Mouse (Mus musculus): ENCODE results near the gene Slc25a25. TPM values are rescaled to one million over a fixed set of nuclear protein-coding genes. Genes with fewer than 3 reads are reported as not detected.

The Slc25a25 gene
- polyA plus RNA-seq, 1 experiment from 2014 or later, result 17.8 TPM

DNA sequence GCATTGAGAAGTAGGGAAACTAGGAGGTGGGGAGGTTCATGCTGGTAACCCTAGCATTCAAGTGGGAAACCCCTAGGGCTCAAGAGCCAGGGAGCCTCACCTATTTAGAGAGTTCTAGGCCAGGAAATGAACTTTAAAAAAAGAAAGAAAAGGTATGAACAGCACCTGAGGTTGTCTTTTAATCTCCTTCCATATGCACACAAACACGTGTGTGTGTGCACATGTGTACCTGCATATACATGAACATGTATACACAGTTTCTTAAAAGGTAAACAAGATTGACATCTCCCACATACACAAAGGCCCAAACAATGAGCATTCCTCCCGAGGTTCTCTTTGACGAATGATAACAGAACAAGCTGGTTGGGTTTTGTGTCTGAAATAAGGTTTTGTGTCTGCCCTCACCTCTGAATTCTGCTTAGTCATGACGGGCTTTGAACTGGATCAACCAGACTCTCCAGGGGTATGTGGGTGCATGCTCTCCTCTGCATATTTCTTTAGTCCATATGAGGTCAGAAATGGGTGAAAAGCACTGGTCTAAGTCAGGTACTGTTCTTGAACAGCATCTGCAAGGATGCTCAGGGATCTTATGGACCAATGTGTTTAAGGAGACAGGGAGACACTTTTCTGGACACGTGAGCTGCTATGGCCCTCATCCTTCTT is 2.5 kb upstream of the Slc25a25 start:
- no peaks in the 10 kb centered on the region for H3K9me3 ChIP-seq (ENCODE audit: control insufficient read depth, low read length)
- H3K4me3 ChIP-seq (ENCODE audit: low read depth, low read length), result no peak overlapping the region
- H3K36me3 ChIP-seq (ENCODE audit: control insufficient read depth, insufficient read depth, low read length), result peaks cover 8% of the 10 kb centered on the region; the same call in 1 of the 2 replicates
- DNase-seq (ENCODE audit: low spot score) (no peak), ATAC-seq (replicated peaks; ENCODE audit: low FRiP score, low TSS enrichment, low read depth) (no peak)
- no peaks in the 10 kb centered on the region for H3K27me3 ChIP-seq (replicated peaks; ENCODE audit: control insufficient read depth, insufficient read depth, low read length)
- H3K4me1 ChIP-seq (replicated peaks; ENCODE audit: control insufficient read depth, insufficient read depth, low read length), result peaks cover 19% of the 10 kb centered on the region
- no peak overlapping the region for H3K27ac ChIP-seq (ENCODE audit: low read depth)
- H3K4me2 ChIP-seq (ENCODE audit: low read length), result no peak overlapping the region
- no peak overlapping the region for H3K9ac ChIP-seq (ENCODE audit: low read length)
- WGBS, result 75% methylated on average over 5 of the region's 5 CpGs

DNA sequence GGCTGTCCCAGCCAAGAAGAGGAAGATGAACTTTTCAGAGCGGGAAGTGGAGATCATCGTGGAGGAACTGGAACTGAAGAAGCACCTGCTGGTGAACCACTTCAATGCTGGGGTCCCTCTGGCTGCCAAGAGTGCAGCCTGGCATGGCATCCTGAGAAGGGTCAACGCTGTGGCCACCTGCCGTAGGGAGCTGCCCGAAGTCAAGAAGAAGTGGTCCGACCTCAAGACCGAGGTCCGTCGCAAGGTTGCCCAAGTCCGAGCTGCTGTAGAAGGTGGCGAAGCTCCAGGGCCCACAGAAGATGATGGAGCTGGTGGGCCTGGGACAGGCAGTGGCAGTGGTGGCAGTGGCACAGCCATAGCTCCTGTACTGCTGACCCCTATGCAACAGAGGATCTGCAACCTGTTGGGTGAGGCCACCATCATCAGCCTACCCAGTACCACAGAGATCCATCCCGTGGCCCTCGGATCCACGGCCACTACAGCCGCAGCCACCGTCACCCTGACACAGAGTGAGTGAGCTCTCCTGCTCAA is 1.3 kb upstream of the Slc25a25 start:
- Histone ChIP-seq H3K27me3 (replicated peaks; ENCODE audit: control insufficient read depth, insufficient read depth, low read length) (no peaks in the 10 kb centered on the region), H3K9me3 (ENCODE audit: control insufficient read depth, low read length) (no peaks in the 10 kb centered on the region), H3K4me1 (replicated peaks; ENCODE audit: control insufficient read depth, insufficient read depth, low read length) (peaks cover 27% of the 10 kb centered on the region), H3K4me3 (ENCODE audit: low read depth, low read length) (peak overlapping the region; percentile 83), H3K36me3 (ENCODE audit: control insufficient read depth, insufficient read depth, low read length) (peaks cover 8% of the 10 kb centered on the region; the same call in 1 of the 2 replicates), H3K27ac (ENCODE audit: low read depth) (peak overlapping the region; percentile 64), H3K9ac (ENCODE audit: low read length) (peak overlapping the region; percentile 32; the same call in 1 of the 2 replicates), H3K4me2 (ENCODE audit: low read length) (peak overlapping the region; percentile 92)
- DNase-seq (ENCODE audit: low spot score) (no peak), ATAC-seq (replicated peaks; ENCODE audit: low FRiP score, low TSS enrichment, low read depth) (no peak)
- WGBS, result 92% methylated on average over 16 of the region's 16 CpGs

DNA sequence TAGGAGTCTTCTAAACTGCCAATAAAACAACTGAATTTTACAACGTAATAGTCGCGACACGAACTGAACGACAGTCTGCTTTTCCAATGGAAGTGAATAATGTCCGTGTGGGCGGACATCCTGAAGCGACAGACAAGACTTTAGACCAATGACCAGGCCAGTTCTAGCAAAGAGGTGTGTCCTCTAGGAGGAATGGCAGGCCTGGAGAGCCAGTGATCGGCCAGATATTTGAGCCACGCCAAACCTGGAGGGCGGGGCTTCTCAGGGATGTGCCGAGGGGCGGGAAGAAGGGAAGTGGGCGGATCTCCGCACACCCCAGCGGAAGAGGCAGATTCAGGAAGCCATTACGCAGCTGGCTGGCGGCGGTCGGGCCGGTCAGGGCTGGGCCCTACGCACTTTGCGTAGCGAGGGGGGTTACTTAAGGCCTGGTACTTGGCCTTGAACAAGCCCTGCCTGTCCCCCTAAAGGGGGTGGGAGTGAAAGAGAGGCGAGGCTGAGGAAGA is 676 bp upstream of the Slc25a25 start:
- peaks cover 8% of the 10 kb centered on the region; the same call in 1 of the 2 replicates for H3K36me3 ChIP-seq (ENCODE audit: control insufficient read depth, insufficient read depth, low read length)
- peak; percentile 98 for DNase-seq (ENCODE audit: low spot score)
- peak overlapping the region; percentile 96 for H3K27ac ChIP-seq (ENCODE audit: low read depth)
- H3K4me1 ChIP-seq (replicated peaks; ENCODE audit: control insufficient read depth, insufficient read depth, low read length), result peaks cover 31% of the 10 kb centered on the region
- H3K4me3 ChIP-seq (ENCODE audit: low read depth, low read length), result peak overlapping the region; percentile 83
- peak overlapping the region; percentile 92 for H3K4me2 ChIP-seq (ENCODE audit: low read length)
- 0% methylated on average over 25 of the region's 25 CpGs for WGBS
- no peaks in the 10 kb centered on the region for H3K27me3 ChIP-seq (replicated peaks; ENCODE audit: control insufficient read depth, insufficient read depth, low read length)
- ATAC-seq (replicated peaks; ENCODE audit: low FRiP score, low TSS enrichment, low read depth), result peak; percentile 96
- H3K9ac ChIP-seq (ENCODE audit: low read length), result peak overlapping the region; percentile 64
- H3K9me3 ChIP-seq (ENCODE audit: control insufficient read depth, low read length), result no peaks in the 10 kb centered on the region

DNA sequence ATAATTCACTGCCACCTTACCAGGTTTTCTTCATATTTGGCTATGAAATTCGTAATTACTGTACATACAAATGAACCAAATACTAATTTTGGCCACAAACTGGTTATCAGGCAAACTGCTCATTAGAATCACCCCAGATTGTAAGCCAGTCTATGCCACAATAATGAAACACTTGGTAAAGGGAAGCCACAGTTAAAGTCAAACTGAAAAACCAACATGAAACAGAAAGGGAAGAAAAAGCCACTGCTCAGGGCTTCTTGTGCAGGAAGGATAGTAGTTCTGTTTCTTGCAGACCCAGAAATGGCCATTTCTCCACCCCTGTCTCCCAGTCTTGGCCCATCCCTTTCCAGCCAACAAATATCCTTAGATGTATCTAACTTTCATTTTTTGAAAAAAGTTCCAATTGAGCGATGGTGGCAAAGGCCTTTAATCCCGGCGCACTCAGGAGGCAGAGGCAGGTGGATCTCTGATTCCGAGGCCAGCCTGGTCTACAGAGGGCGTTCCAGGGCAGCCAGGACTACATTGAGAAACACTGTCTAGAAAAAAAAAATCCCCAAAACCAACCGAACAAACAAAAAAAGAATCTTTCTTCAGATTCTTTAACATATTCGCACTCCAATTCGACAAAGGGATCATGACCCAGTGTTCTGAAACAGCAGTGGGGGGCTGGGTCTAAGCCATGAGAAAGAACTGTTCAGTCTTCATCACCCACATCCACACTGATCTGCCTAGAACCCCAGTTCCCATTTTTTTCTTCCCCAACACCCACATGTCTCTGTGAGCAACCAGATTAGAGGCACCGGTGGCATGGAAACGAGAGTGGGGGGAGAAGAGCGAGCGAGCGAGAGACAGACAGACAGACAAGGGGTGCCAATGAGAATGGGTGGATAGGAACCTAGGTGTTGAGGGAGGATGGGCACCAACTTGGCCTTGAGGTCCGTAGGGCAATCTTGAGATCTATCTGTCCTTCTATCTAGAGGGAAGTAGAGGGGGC is 1.2 kb downstream of the Slc25a25 start, which contains the start of gene Naif1:
TSS of gene Naif1 (plus strand) at position 697 of the 994 bp plus-strand sequence.
- peak within 1 kb of the TSS; percentile 92 for H3K4me2 ChIP-seq (ENCODE audit: low read length)
- no peak for ATAC-seq (replicated peaks; ENCODE audit: low FRiP score, low TSS enrichment, low read depth)
- no peak for DNase-seq (ENCODE audit: low spot score)
- H3K9ac ChIP-seq (ENCODE audit: low read length), result peak within 1 kb of the TSS; percentile 76
- H3K27me3 ChIP-seq (replicated peaks; ENCODE audit: control insufficient read depth, insufficient read depth, low read length), result no peaks in the 10 kb centered on the region
- WGBS, result 83% methylated on average over 15 of the region's 15 CpGs
- H3K36me3 ChIP-seq (ENCODE audit: control insufficient read depth, insufficient read depth, low read length), result peaks cover 4% of the 10 kb centered on the region
- peak within 1 kb of the TSS; percentile 96 for H3K27ac ChIP-seq (ENCODE audit: low read depth)
- peak within 1 kb of the TSS; percentile 83 for H3K4me3 ChIP-seq (ENCODE audit: low read depth, low read length)
- H3K9me3 ChIP-seq (ENCODE audit: control insufficient read depth, low read length), result no peaks in the 10 kb centered on the region
- H3K4me1 ChIP-seq (replicated peaks; ENCODE audit: control insufficient read depth, insufficient read depth, low read length), result peaks cover 31% of the 10 kb centered on the region

DNA sequence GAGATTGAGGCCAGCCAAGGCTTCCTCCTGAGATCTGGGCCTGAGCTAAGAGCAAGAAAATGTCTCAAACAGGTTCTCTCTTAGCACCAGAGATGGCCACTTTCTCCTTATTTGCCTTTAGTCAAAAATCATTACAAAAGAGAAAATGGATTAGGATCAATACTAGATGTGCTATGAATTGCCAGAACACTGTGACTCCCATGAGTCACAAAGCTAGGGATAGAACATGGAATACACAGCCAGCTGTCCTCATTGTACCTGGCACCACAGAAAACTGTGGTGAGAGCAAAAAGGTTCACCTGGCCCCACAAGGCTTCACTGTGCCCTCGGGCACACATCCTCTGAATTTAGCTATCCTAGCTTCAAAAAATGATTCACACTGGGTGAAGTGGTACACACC is 2.8 kb downstream of the Slc25a25 start:
- Histone ChIP-seq H3K4me1 (replicated peaks; ENCODE audit: control insufficient read depth, insufficient read depth, low read length) (peaks cover 26% of the 10 kb centered on the region), H3K4me2 (ENCODE audit: low read length) (no peak overlapping the region), H3K9me3 (ENCODE audit: control insufficient read depth, low read length) (no peaks in the 10 kb centered on the region), H3K9ac (ENCODE audit: low read length) (no peak overlapping the region), H3K27ac (ENCODE audit: low read depth) (no peak overlapping the region), H3K36me3 (ENCODE audit: control insufficient read depth, insufficient read depth, low read length) (peaks cover 6% of the 10 kb centered on the region), H3K4me3 (ENCODE audit: low read depth, low read length) (no peak overlapping the region), H3K27me3 (replicated peaks; ENCODE audit: control insufficient read depth, insufficient read depth, low read length) (no peaks in the 10 kb centered on the region)
- 83% methylated on average over 1 of the region's 1 CpGs for WGBS
- ATAC-seq (replicated peaks; ENCODE audit: low FRiP score, low TSS enrichment, low read depth), result no peak
- no peak for DNase-seq (ENCODE audit: low spot score)

DNA sequence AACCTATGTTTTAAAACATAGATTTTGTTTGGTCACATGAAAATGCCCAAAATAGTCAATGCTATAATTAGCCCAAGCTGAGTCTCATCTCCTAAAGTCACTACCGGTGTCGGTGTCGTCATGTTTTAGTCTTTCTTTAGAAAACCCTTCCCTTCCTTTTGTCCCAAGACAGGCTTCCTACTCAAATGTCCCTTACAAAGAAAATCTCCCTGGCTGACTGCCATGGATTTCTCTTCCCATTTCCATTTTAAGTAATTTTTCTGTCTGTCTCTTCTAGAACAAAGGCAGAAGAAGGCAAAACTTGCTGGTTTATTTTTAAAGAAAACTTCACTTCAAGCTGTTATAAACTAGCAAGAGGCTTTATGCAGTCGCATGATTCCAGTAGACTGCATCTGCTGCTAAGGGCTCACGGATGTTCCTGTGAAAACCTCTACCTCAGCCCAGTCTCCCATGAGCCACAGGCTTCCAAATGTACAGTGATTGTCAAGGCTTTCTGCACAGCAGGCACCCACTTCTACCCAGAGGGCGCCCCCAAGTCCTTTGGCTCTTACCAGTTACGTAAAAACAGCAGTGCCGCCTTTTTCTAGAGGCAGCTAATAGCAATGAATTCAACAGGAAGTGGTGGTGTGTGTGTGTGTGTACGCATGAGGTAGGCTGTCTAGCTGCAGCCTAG is 3.8 kb downstream of the Slc25a25 start:
- H3K4me1 ChIP-seq (replicated peaks; ENCODE audit: control insufficient read depth, insufficient read depth, low read length), result peaks cover 21% of the 10 kb centered on the region
- H3K9ac ChIP-seq (ENCODE audit: low read length), result peak overlapping the region; percentile 25; the same call in 1 of the 2 replicates
- H3K36me3 ChIP-seq (ENCODE audit: control insufficient read depth, insufficient read depth, low read length), result peaks cover 6% of the 10 kb centered on the region
- DNase-seq (ENCODE audit: low spot score), result no peak
- ATAC-seq (replicated peaks; ENCODE audit: low FRiP score, low TSS enrichment, low read depth), result no peak
- peak overlapping the region; percentile 89 for H3K27ac ChIP-seq (ENCODE audit: low read depth)
- no peak overlapping the region for H3K4me3 ChIP-seq (ENCODE audit: low read depth, low read length)
- peak overlapping the region; percentile 22 for H3K4me2 ChIP-seq (ENCODE audit: low read length)
- H3K27me3 ChIP-seq (replicated peaks; ENCODE audit: control insufficient read depth, insufficient read depth, low read length), result no peaks in the 10 kb centered on the region
- no peaks in the 10 kb centered on the region for H3K9me3 ChIP-seq (ENCODE audit: control insufficient read depth, low read length)
- WGBS, result 48% methylated on average over 9 of the region's 9 CpGs

DNA sequence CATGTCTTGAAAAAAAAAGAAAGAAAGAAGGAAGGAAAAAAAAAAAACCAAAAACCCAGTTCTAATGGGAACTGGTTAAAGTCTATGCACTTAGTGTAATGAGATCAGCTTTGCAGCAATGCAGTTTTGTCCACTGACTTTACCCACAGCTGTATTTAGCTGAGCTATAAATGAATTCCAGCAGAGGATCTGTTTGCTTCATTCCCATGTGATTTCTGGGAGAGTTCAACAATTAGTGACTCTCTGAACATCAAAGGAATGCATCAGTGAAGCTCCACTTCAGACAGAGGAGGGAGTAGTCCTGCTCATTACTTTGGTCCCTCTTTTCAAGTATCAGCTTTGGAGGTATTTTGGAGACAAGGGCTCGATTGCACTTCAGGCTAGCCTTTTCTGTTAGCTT is 5.7 kb downstream of the Slc25a25 start:
- peaks cover 6% of the 10 kb centered on the region for H3K36me3 ChIP-seq (ENCODE audit: control insufficient read depth, insufficient read depth, low read length)
- H3K27me3 ChIP-seq (replicated peaks; ENCODE audit: control insufficient read depth, insufficient read depth, low read length), result no peaks in the 10 kb centered on the region
- no peak for DNase-seq (ENCODE audit: low spot score)
- WGBS, result 89% methylated on average over 1 of the region's 1 CpGs
- H3K4me1 ChIP-seq (replicated peaks; ENCODE audit: control insufficient read depth, insufficient read depth, low read length), result peaks cover 32% of the 10 kb centered on the region
- no peak overlapping the region for H3K4me2 ChIP-seq (ENCODE audit: low read length)
- H3K4me3 ChIP-seq (ENCODE audit: low read depth, low read length), result no peak overlapping the region
- no peak overlapping the region for H3K9ac ChIP-seq (ENCODE audit: low read length)
- no peak for ATAC-seq (replicated peaks; ENCODE audit: low FRiP score, low TSS enrichment, low read depth)
- no peaks in the 10 kb centered on the region for H3K9me3 ChIP-seq (ENCODE audit: control insufficient read depth, low read length)
- H3K27ac ChIP-seq (ENCODE audit: low read depth), result no peak overlapping the region

DNA sequence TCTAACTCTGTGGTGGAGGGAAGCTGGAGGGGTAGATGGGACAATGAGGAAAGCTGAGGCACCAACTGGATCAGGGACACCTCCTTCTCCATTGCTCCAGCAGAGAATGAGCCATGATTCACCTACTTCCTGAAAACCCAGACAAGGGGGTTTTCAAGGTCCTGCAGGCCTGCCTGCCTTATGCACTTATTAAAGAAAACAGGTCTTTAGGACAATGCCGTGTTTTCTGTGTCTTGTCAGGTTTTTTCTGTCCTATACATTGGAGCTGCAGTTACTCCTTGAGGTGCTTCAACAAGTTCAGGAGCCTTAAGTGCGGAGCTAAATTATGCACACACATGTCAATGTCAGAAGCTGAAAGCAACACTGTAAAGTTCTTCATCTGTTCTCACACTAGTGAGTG is 9.7 kb downstream of the Slc25a25 start:
- ATAC-seq (replicated peaks; ENCODE audit: low FRiP score, low TSS enrichment, low read depth) (no peak), DNase-seq (ENCODE audit: low spot score) (no peak)
- H3K27me3 ChIP-seq (replicated peaks; ENCODE audit: control insufficient read depth, insufficient read depth, low read length), result no peaks in the 10 kb centered on the region
- no peak overlapping the region for H3K9ac ChIP-seq (ENCODE audit: low read length)
- H3K9me3 ChIP-seq (ENCODE audit: control insufficient read depth, low read length), result no peaks in the 10 kb centered on the region
- H3K27ac ChIP-seq (ENCODE audit: low read depth), result no peak overlapping the region
- no peak overlapping the region for H3K4me3 ChIP-seq (ENCODE audit: low read depth, low read length)
- H3K36me3 ChIP-seq (ENCODE audit: control insufficient read depth, insufficient read depth, low read length), result peaks cover 6% of the 10 kb centered on the region
- H3K4me1 ChIP-seq (replicated peaks; ENCODE audit: control insufficient read depth, insufficient read depth, low read length), result peaks cover 32% of the 10 kb centered on the region
- 88% methylated on average over 2 of the region's 2 CpGs for WGBS
- H3K4me2 ChIP-seq (ENCODE audit: low read length), result no peak overlapping the region
